Mouse (Mus musculus) adrenal gland, postnatal 10 days (tissue): ENCODE measurements around the gene Kcnh7. TPM values are rescaled to one million over a fixed set of nuclear protein-coding genes. Genes with fewer than 3 reads are reported as not detected.
A peak's percentile ranks its signal among the peaks of the same experiment; 100 is the strongest.

Experiments used
- DNase-seq: peaks from one replicate; pipeline ENCODE4 v3.0.0; 2021; ENCODE audit warnings: mixed read lengths
- long read RNA-seq, 2 experiments: library from polyadenylated mRNA; stranded (forward); transcript quantifications; one replicate each; pipeline ENCODE4 v2.0.0; 2021
- total RNA-seq, 2 experiments: library from RNA; stranded (reverse); gene quantifications; 2 replicates each; pipeline ENCODE4 v1.2.3; 2021

Gene Kcnh7
- total RNA-seq = under 1 TPM; 0.42 TPM
- long read RNA-seq, experiment 1 = 0 reads
- long read RNA-seq, experiment 2 = 0 reads

- peak; percentile 4 for DNase-seq
Observed at GRCm38 (mm10) chr2:63183563-63184545, at the start of gene Kcnh7. Gene Kcnh7, minus strand, starts transcription at chr2:63184287.

GRCm38 (mm10) chr2:63207435-63207834 lies 23.3 kb upstream of the Kcnh7 start:
- DNase-seq = no peak

- DNase-seq = peak; percentile 12
Observed at GRCm38 (mm10) chr2:63186014-63186413, 1.9 kb upstream of the Kcnh7 start.

- DNase-seq = no peak
Observed at GRCm38 (mm10) chr2:63184551-63185430, 704 bp upstream of the Kcnh7 start.

GRCm38 (mm10) chr2:63153701-63154100 lies 30.4 kb downstream of the Kcnh7 start:
- no peak for DNase-seq

- DNase-seq = no peak
Observed at GRCm38 (mm10) chr2:63127762-63128516, 56.1 kb downstream of the Kcnh7 start.

- DNase-seq = no peak
Observed at GRCm38 (mm10) chr2:63120316-63120715, 63.8 kb downstream of the Kcnh7 start.

GRCm38 (mm10) chr2:63117209-63118193 lies 66.6 kb downstream of the Kcnh7 start:
- no peak for DNase-seq

GRCm38 (mm10) chr2:63105971-63106370 lies 78.1 kb downstream of the Kcnh7 start:
- DNase-seq = no peak

GRCm38 (mm10) chr2:63099676-63100075 lies 84.4 kb downstream of the Kcnh7 start:
- DNase-seq = no peak

GRCm38 (mm10) chr2:63091775-63092174 lies 92.3 kb downstream of the Kcnh7 start:
- no peak for DNase-seq

GRCm38 (mm10) chr2:63090447-63090846 lies 93.6 kb downstream of the Kcnh7 start:
- DNase-seq = no peak

- DNase-seq = no peak
Observed at GRCm38 (mm10) chr2:63058386-63058785, 125.7 kb downstream of the Kcnh7 start.

- DNase-seq = no peak
Observed at GRCm38 (mm10) chr2:63049884-63050283, 134.2 kb downstream of the Kcnh7 start.

GRCm38 (mm10) chr2:63039718-63040117 lies 144.4 kb downstream of the Kcnh7 start:
- DNase-seq = no peak

- DNase-seq = no peak
Observed at GRCm38 (mm10) chr2:63014909-63015308, 169.2 kb downstream of the Kcnh7 start.

- no peak for DNase-seq
Observed at GRCm38 (mm10) chr2:63009141-63009540, 174.9 kb downstream of the Kcnh7 start.

- no peak for DNase-seq
Observed at GRCm38 (mm10) chr2:63002784-63003183, 181.3 kb downstream of the Kcnh7 start.

GRCm38 (mm10) chr2:62997692-62998091 lies 186.4 kb downstream of the Kcnh7 start:
- DNase-seq = no peak

- DNase-seq = no peak
Observed at GRCm38 (mm10) chr2:62988616-62989015, 195.5 kb downstream of the Kcnh7 start.

- DNase-seq = no peak
Observed at GRCm38 (mm10) chr2:62983936-62984335, 200.2 kb downstream of the Kcnh7 start.
